Mouse (Mus musculus) lung, adult 2 months (tissue): ENCODE measurements around the gene Rap1gap.
A peak's percentile ranks its signal among the peaks of the same experiment; 100 is the strongest.

ENCODE experiments used
- CTCF ChIP-seq: fragments of 200-500 bp; IDR thresholded peaks from 2 replicates; pipeline ENCODE4 v1.5.1; 2011; ENCODE audit warnings: mild to moderate bottlenecking, low read length, control low read depth; ENCODE audit not compliant: insufficient read depth
- POLR2A ChIP-seq: fragments of 200-500 bp; IDR thresholded peaks from 2 replicates; pipeline ENCODE4 v1.6.1; 2011; ENCODE audit warnings: low read depth, mild to moderate bottlenecking, control low read depth, low read length, borderline replicate concordance; ENCODE audit errors: extremely low read depth

DNA sequence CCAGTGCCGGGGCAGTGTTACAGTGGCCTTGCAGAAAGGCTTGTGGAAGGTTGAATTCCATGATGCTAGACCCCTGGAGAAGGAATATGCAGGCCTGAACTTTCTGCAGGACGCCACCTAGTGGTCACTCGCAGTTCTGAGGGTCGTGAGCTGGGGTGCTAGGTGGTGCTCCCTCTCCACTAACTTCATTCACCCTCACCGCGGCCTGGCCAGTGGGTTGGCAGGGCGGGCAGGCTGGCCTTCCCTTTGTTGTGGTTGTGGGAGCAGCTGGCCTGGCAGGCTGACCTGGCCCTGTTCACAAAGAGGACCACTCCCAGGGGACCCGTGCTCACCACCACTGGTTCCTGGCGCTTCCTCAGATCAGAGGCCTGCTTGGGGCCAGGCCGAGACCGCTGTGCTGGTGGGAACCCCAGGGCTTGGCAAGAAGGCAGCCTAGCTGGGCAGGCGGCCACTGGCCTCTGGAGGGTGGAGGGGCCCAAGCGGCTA is 80.0 kb downstream of the Rap1gap start:
- TF ChIP-seq CTCF, result peak; percentile 58
- no peak for TF ChIP-seq POLR2A
